In the genomic region with DNA sequence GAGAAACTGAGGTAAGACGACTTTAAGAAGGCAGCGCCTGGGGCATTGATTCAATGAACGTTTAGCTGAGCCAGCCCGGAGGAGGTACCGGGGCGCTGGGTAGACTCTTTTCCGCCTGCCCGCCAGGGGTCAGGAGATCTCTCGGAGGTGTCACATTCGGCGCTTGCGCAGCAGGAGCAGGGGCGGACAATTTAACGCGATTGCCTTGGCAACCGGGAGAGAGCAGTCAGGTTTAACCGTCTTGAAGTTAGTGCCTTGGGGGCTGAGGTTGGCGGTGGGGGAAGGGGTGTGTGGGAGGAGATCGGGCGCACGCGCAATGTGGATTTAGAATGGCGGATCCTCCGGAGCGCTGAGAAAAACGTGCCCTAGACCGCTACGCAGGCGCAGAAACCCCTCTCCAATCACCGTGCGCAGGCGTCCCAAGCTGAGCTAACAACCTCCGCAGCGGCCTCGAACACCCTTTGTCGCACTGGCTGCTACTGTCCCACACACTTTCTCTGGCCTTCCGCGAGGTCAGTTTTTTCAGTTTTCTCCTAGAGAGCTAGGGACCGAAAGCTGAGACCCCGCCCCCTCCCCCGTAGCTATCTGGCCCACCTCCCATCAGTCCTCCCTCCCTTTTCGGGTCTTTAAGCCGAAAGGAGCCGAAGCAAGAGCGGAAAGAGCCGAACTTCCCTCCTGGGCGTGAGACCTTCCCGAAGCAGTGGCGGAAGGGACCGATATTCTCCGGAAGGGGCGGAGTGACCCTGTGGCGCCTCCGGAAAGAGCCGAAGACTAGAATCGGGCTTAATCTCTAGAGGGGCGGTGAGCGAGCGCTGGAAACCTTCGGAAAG, we compare ENCODE assay signal across 8 mouse cellular contexts. TPM values are rescaled to one million over a fixed set of nuclear protein-coding genes. Genes with fewer than 3 reads are reported as not detected.
DNase-seq lines count a peak whose midpoint lies in the region; ATAC-seq and TF ChIP-seq lines count a peak whose summit lies in the region.

No protein-coding gene starts in this region.

- TF ChIP-seq CTCF in lung, postnatal 0 days (IDR thresholded peaks at IDR 0.05): peak; percentile 76

- under 1% methylated on average over 60 of the region's 60 CpGs for WGBS in hindbrain, embryonic 10.5 days
- WGBS in lung, postnatal 0 days: under 1% methylated on average over 60 of the region's 60 CpGs

- H3K4me3 ChIP-seq in hindbrain, embryonic 10.5 days: peak overlapping the region; percentile 79
- H3K4me3 ChIP-seq in lung, postnatal 0 days (ENCODE audit: low read depth, low read length): peak overlapping the region; percentile 76

- peak; percentile 98 for DNase-seq in MN1 (ENCODE audit: low spot score)
- DNase-seq in cerebellum, adult 9-10 months: peak; percentile 99
- DNase-seq in hindbrain, embryonic 10.5 days (ENCODE audit: low spot score): peak; percentile 99
- DNase-seq in layer of hippocampus, adult 9-11 months: peak; percentile 98
- DNase-seq in lung, postnatal 0 days (ENCODE audit: low spot score): peak; percentile 99
- peak; percentile 97 for DNase-seq in ovary, postnatal 14 days (ENCODE audit: low spot score)
- DNase-seq in thymus, postnatal 14 days: peak; percentile 99

- peak overlapping the region; percentile 96 for H3K9ac ChIP-seq in lung, postnatal 0 days (replicated peaks; ENCODE audit: low read depth)

- H3K4me2 ChIP-seq in lung, postnatal 0 days (replicated peaks; ENCODE audit: low read depth, low read length): peak overlapping the region; percentile 91

- ATAC-seq in frontal cortex, adult (ENCODE audit: low TSS enrichment): peak; percentile 69
- ATAC-seq in lung, postnatal 0 days: peak; percentile 93

- peak overlapping the region; percentile 97 for H3K27ac ChIP-seq in hindbrain, embryonic 10.5 days
- H3K27ac ChIP-seq in lung, postnatal 0 days (ENCODE audit: low read length): peak overlapping the region; percentile 100

- peaks cover 31% of the 10 kb centered on the region for H3K27me3 ChIP-seq in hindbrain, embryonic 10.5 days (ENCODE audit: insufficient read depth, poor library complexity, severe bottlenecking)
- peaks cover 22% of the 10 kb centered on the region for H3K27me3 ChIP-seq in lung, postnatal 0 days (replicated peaks; ENCODE audit: insufficient read depth, low read length)

- 0 out of 2 replicates have a peak, but pooled peaks have one; percentile 37 for TF ChIP-seq EP300 in lung, postnatal 0 days (IDR thresholded peaks at IDR 0.05)

- H3K4me1 ChIP-seq in hindbrain, embryonic 10.5 days (replicated peaks): peaks cover 54% of the 10 kb centered on the region
- peaks cover 11% of the 10 kb centered on the region; the same call in 1 of the 2 replicates for H3K4me1 ChIP-seq in lung, postnatal 0 days (ENCODE audit: insufficient read depth, low read depth, low read length)

- H3K9me3 ChIP-seq in hindbrain, embryonic 10.5 days: no peaks in the 10 kb centered on the region
- no peaks in the 10 kb centered on the region for H3K9me3 ChIP-seq in lung, postnatal 0 days (ENCODE audit: low read length)

- H3K36me3 ChIP-seq in hindbrain, embryonic 10.5 days: peaks cover 19% of the 10 kb centered on the region
- no peaks in the 10 kb centered on the region for H3K36me3 ChIP-seq in lung, postnatal 0 days (ENCODE audit: insufficient read depth, low read length)

RNA-seq across cellular contexts. Expression of gene U2af2, which starts 0.8 kb away (rescaled TPM):
- polyA plus RNA-seq in hindbrain, embryonic 10.5 days (2016; fragmentation: Nextera tagmentation; extraction: Ambion mirVana): 179 and 180 TPM in 2 replicates
- polyA plus RNA-seq in lung, postnatal 0 days (2015; fragmentation: Nextera tagmentation; extraction: Ambion mirVana): 42.0 and 46.1 TPM in 2 replicates

RNA-seq across cellular contexts. Expression of gene Zfp580, which starts 9.8 kb away (rescaled TPM):
- 37.7 and 53.4 TPM in 2 replicates for polyA plus RNA-seq in hindbrain, embryonic 10.5 days (2016; fragmentation: Nextera tagmentation; extraction: Ambion mirVana)
- polyA plus RNA-seq in lung, postnatal 0 days (2015; fragmentation: Nextera tagmentation; extraction: Ambion mirVana): 25.7 and 30.4 TPM in 2 replicates

RNA-seq across cellular contexts. Expression of gene Epn1, which starts 18.9 kb away (rescaled TPM):
- 61.3 and 76.8 TPM in 2 replicates for polyA plus RNA-seq in hindbrain, embryonic 10.5 days (2016; fragmentation: Nextera tagmentation; extraction: Ambion mirVana)
- 40.7 and 41.6 TPM in 2 replicates for polyA plus RNA-seq in lung, postnatal 0 days (2015; fragmentation: Nextera tagmentation; extraction: Ambion mirVana)

RNA-seq across cellular contexts. Expression of gene Zfp784, which starts 22.9 kb away (rescaled TPM):
- polyA plus RNA-seq in hindbrain, embryonic 10.5 days (2016; fragmentation: Nextera tagmentation; extraction: Ambion mirVana): 3.3 and 3.9 TPM in 2 replicates
- polyA plus RNA-seq in lung, postnatal 0 days (2015; fragmentation: Nextera tagmentation; extraction: Ambion mirVana): 6.5 and 7.7 TPM in 2 replicates

RNA-seq across cellular contexts. Expression of gene 4632433K11Rik, which starts 27.2 kb away (rescaled TPM):
- polyA plus RNA-seq in hindbrain, embryonic 10.5 days (2016; fragmentation: Nextera tagmentation; extraction: Ambion mirVana): 0.34 TPM in 1 of 2 replicates, not detected in the other
- polyA plus RNA-seq in lung, postnatal 0 days (2015; fragmentation: Nextera tagmentation; extraction: Ambion mirVana): not detected in 2 replicates

Comparison
In these comparisons a context has a peak if more than half of its experiments do, and no peak if none do; other contexts are left out.
1. Peak in every context shown above with its lines: DNase-seq, ATAC-seq, H3K4me3 ChIP-seq and H3K27ac ChIP-seq.